Mouse (Mus musculus) bone marrow macrophage, adult 2 months (primary cell): Measurements from ENCODE around the gene Slc4a4.

Experiments
- CTCF ChIP-seq: IDR thresholded peaks from 2 replicates; pipeline ENCODE4 v1.5.1; 2012; ENCODE audit warnings: low read depth, mild to moderate bottlenecking, low read length, moderate library complexity
- POLR2A ChIP-seq: IDR thresholded peaks from 2 replicates; pipeline ENCODE4 v1.6.1; 2012; ENCODE audit warnings: mild to moderate bottlenecking, low read depth, low read length, borderline replicate concordance

- TF ChIP-seq CTCF = no peak
- TF ChIP-seq POLR2A = no peak
These were observed 16.5 kb downstream of the Slc4a4 start for GRCm38 (mm10) chr5:88903111-88903510.
